Mouse (Mus musculus): ENCODE measurements around the gene Slc35a5. TPM values are rescaled to one million over a fixed set of nuclear protein-coding genes. Genes with fewer than 3 reads are reported as not detected.

The Slc35a5 gene
- total RNA-seq, 1 experiment from 2014 or later, result 27.8 TPM

- no peak for ATAC-seq (replicated peaks; ENCODE audit: insufficient number of reproducible peaks, low FRiP score, low TSS enrichment, poor library complexity, severe bottlenecking)
Observed at GRCm38 (mm10) chr16:45122571-45122970, 35.9 kb downstream of the Slc35a5 start.

GRCm38 (mm10) chr16:45120844-45121425 is 37.6 kb downstream of the Slc35a5 start:
- ATAC-seq (replicated peaks; ENCODE audit: insufficient number of reproducible peaks, low FRiP score, low TSS enrichment, poor library complexity, severe bottlenecking), result no peak

- ATAC-seq (replicated peaks; ENCODE audit: insufficient number of reproducible peaks, low FRiP score, low TSS enrichment, poor library complexity, severe bottlenecking), result no peak
Observed at GRCm38 (mm10) chr16:45118760-45119159, 39.7 kb downstream of the Slc35a5 start.

GRCm38 (mm10) chr16:45117200-45117599 is 41.3 kb downstream of the Slc35a5 start:
- ATAC-seq (replicated peaks; ENCODE audit: insufficient number of reproducible peaks, low FRiP score, low TSS enrichment, poor library complexity, severe bottlenecking), result no peak

GRCm38 (mm10) chr16:45110498-45110897 is 48.0 kb downstream of the Slc35a5 start:
- no peak for ATAC-seq (replicated peaks; ENCODE audit: insufficient number of reproducible peaks, low FRiP score, low TSS enrichment, poor library complexity, severe bottlenecking)

GRCm38 (mm10) chr16:45108203-45108878 is 50.2 kb downstream of the Slc35a5 start:
- ATAC-seq (replicated peaks; ENCODE audit: insufficient number of reproducible peaks, low FRiP score, low TSS enrichment, poor library complexity, severe bottlenecking), result no peak

- ATAC-seq (replicated peaks; ENCODE audit: insufficient number of reproducible peaks, low FRiP score, low TSS enrichment, poor library complexity, severe bottlenecking), result no peak
Observed at GRCm38 (mm10) chr16:45104993-45105392, 53.5 kb downstream of the Slc35a5 start.

GRCm38 (mm10) chr16:45100892-45101291 is 57.6 kb downstream of the Slc35a5 start:
- no peak for ATAC-seq (replicated peaks; ENCODE audit: insufficient number of reproducible peaks, low FRiP score, low TSS enrichment, poor library complexity, severe bottlenecking)

- no peak for ATAC-seq (replicated peaks; ENCODE audit: insufficient number of reproducible peaks, low FRiP score, low TSS enrichment, poor library complexity, severe bottlenecking)
Observed at GRCm38 (mm10) chr16:45098886-45099210, 59.7 kb downstream of the Slc35a5 start.

- no peak for ATAC-seq (replicated peaks; ENCODE audit: insufficient number of reproducible peaks, low FRiP score, low TSS enrichment, poor library complexity, severe bottlenecking)
Observed at GRCm38 (mm10) chr16:45098186-45098885, 60.2 kb downstream of the Slc35a5 start.

GRCm38 (mm10) chr16:45097467-45097866 is 61.0 kb downstream of the Slc35a5 start:
- ATAC-seq (replicated peaks; ENCODE audit: insufficient number of reproducible peaks, low FRiP score, low TSS enrichment, poor library complexity, severe bottlenecking), result no peak

- ATAC-seq (replicated peaks; ENCODE audit: insufficient number of reproducible peaks, low FRiP score, low TSS enrichment, poor library complexity, severe bottlenecking), result no peak
Observed at GRCm38 (mm10) chr16:45095561-45096482, 62.7 kb downstream of the Slc35a5 start.

GRCm38 (mm10) chr16:45095030-45095429 is 63.5 kb downstream of the Slc35a5 start:
- ATAC-seq (replicated peaks; ENCODE audit: insufficient number of reproducible peaks, low FRiP score, low TSS enrichment, poor library complexity, severe bottlenecking), result no peak

- ATAC-seq (replicated peaks; ENCODE audit: insufficient number of reproducible peaks, low FRiP score, low TSS enrichment, poor library complexity, severe bottlenecking), result no peak
Observed at GRCm38 (mm10) chr16:45094136-45094756, 64.3 kb downstream of the Slc35a5 start.

GRCm38 (mm10) chr16:45093137-45093731 is 65.3 kb downstream of the Slc35a5 start, which contains the start of gene Ccdc80:
TSS of gene Ccdc80 (plus strand) at chr16:45093402.
- ATAC-seq (replicated peaks; ENCODE audit: insufficient number of reproducible peaks, low FRiP score, low TSS enrichment, poor library complexity, severe bottlenecking), result no peak

- ATAC-seq (replicated peaks; ENCODE audit: insufficient number of reproducible peaks, low FRiP score, low TSS enrichment, poor library complexity, severe bottlenecking), result peak; percentile 80
Observed at GRCm38 (mm10) chr16:45090005-45090404, 68.5 kb downstream of the Slc35a5 start.
